Mouse (Mus musculus) c-Kit-positive CD71-negative TER-119-negative erythroid progenitor cells, embryonic 14.5 days (primary cell): ENCODE results near the gene Slco2a1.
A peak's percentile ranks its signal among the peaks of the same experiment; 100 is the strongest.

ENCODE experiments used
- DNase-seq: peaks from one replicate; pipeline ENCODE4 v3.0.0-alpha.2; 2013; ENCODE audit warnings: low read depth

Gene Slco2a1

GRCm38 (mm10) chr9:102982376-102982775 lies 6.1 kb upstream of the Slco2a1 start:
- DNase-seq: no peak

- DNase-seq: no peak
These were observed 3.4 kb upstream of the Slco2a1 start for GRCm38 (mm10) chr9:102985111-102985510.

- no peak for DNase-seq
These were observed 2.6 kb upstream of the Slco2a1 start for GRCm38 (mm10) chr9:102985939-102986338.

GRCm38 (mm10) chr9:102990306-102991133 lies 2.0 kb downstream of the Slco2a1 start:
- DNase-seq: no peak

GRCm38 (mm10) chr9:102991134-102991406 lies 2.6 kb downstream of the Slco2a1 start:
- no peak for DNase-seq

- DNase-seq: no peak
These were observed 4.4 kb downstream of the Slco2a1 start for GRCm38 (mm10) chr9:102992877-102993276.

GRCm38 (mm10) chr9:102993764-102994163 lies 5.3 kb downstream of the Slco2a1 start:
- DNase-seq: no peak

GRCm38 (mm10) chr9:102995800-102996635 lies 7.5 kb downstream of the Slco2a1 start:
- DNase-seq: no peak

- no peak for DNase-seq
These were observed 11.9 kb downstream of the Slco2a1 start for GRCm38 (mm10) chr9:103000384-103000783.

GRCm38 (mm10) chr9:103004343-103004742 lies 15.8 kb downstream of the Slco2a1 start:
- DNase-seq: no peak

GRCm38 (mm10) chr9:103007699-103008078 lies 19.2 kb downstream of the Slco2a1 start:
- DNase-seq: no peak

- no peak for DNase-seq
These were observed 19.8 kb downstream of the Slco2a1 start for GRCm38 (mm10) chr9:103008079-103008855.

- no peak for DNase-seq
These were observed 21.6 kb downstream of the Slco2a1 start for GRCm38 (mm10) chr9:103010161-103010560.

GRCm38 (mm10) chr9:103013366-103013765 lies 24.9 kb downstream of the Slco2a1 start:
- peak; percentile 7 for DNase-seq

GRCm38 (mm10) chr9:103014686-103015085 lies 26.2 kb downstream of the Slco2a1 start:
- DNase-seq: no peak

GRCm38 (mm10) chr9:103024116-103024515 lies 35.6 kb downstream of the Slco2a1 start:
- no peak for DNase-seq

- no peak for DNase-seq
These were observed 38.8 kb downstream of the Slco2a1 start for GRCm38 (mm10) chr9:103027150-103027889.

- no peak for DNase-seq
These were observed 40.5 kb downstream of the Slco2a1 start for GRCm38 (mm10) chr9:103029012-103029411.

GRCm38 (mm10) chr9:103030041-103030440 lies 41.5 kb downstream of the Slco2a1 start:
- DNase-seq: no peak

GRCm38 (mm10) chr9:103031211-103031610 lies 42.7 kb downstream of the Slco2a1 start:
- DNase-seq: no peak

- no peak for DNase-seq
These were observed 43.7 kb downstream of the Slco2a1 start for GRCm38 (mm10) chr9:103032193-103032592.

GRCm38 (mm10) chr9:103033381-103033780 lies 44.9 kb downstream of the Slco2a1 start:
- no peak for DNase-seq
